8 mouse cellular contexts compared by ENCODE assay signal in genomic region chr5:123974179-123974485, GRCm38 (mm10). TPM values are rescaled to one million over a fixed set of nuclear protein-coding genes. Genes with fewer than 3 reads are reported as not detected.
DNase-seq lines count a peak whose midpoint lies in the region; ATAC-seq and TF ChIP-seq lines count a peak whose summit lies in the region.

No protein-coding gene starts in this region.

- no peak for TF ChIP-seq EP300 in heart, adult 2 months (IDR thresholded peaks at IDR 0.05; ENCODE audit: insufficient read depth, low read depth, low read length)

- intact Hi-C loops in heart, adult 2 months (cut with DNase I) = no loop called here

- TF ChIP-seq CTCF in heart, adult 2 months (IDR thresholded peaks at IDR 0.05) = no peak

- no peak for TF ChIP-seq POLR2A in heart, adult 2 months (IDR thresholded peaks at IDR 0.05; ENCODE audit: insufficient read depth, low read depth, low read length)

- peak; percentile 3 for ATAC-seq in CD4-positive, CD25-positive, alpha-beta regulatory T cell, adult 4 months
- ATAC-seq in forebrain, embryonic 15.5 days (replicated peaks) = no peak
- ATAC-seq in liver, embryonic 12.5 days = no peak
- no peak for ATAC-seq in stomach, embryonic 14.5 days (ENCODE audit: insufficient number of reproducible peaks, insufficient read depth, low FRiP score, low read depth)

- H3K79me2 ChIP-seq in heart, adult 2 months (replicated peaks; ENCODE audit: control insufficient read depth, insufficient read depth, low read length) = no peaks in the 10 kb centered on the region

- no peaks in the 10 kb centered on the region for H3K9me3 ChIP-seq in forebrain, embryonic 15.5 days
- no peaks in the 10 kb centered on the region for H3K9me3 ChIP-seq in liver, embryonic 12.5 days (replicated peaks)
- no peaks in the 10 kb centered on the region for H3K9me3 ChIP-seq in stomach, embryonic 14.5 days (ENCODE audit: control insufficient read depth, low read depth, low read length)

- 3% methylated on average over 14 of the region's 14 CpGs for WGBS in heart, adult 2 months
- 1% methylated on average over 14 of the region's 14 CpGs for WGBS in forebrain, embryonic 15.5 days
- WGBS in liver, embryonic 12.5 days (ENCODE audit: insufficient replicate concordance) = 1% methylated on average over 14 of the region's 14 CpGs
- WGBS in stomach, embryonic 14.5 days = 2% methylated on average over 14 of the region's 14 CpGs

- H3K9ac ChIP-seq in heart, adult 2 months (ENCODE audit: low read depth, low read length) = peak overlapping the region; percentile 79
- peak overlapping the region; percentile 73 for H3K9ac ChIP-seq in forebrain, embryonic 15.5 days (replicated peaks)
- H3K9ac ChIP-seq in liver, embryonic 12.5 days = peak overlapping the region; percentile 77
- peak overlapping the region; percentile 64 for H3K9ac ChIP-seq in stomach, embryonic 14.5 days (replicated peaks; ENCODE audit: low read depth, low read length)

- H3K4me2 ChIP-seq in forebrain, embryonic 15.5 days (replicated peaks) = peak overlapping the region; percentile 87
- peak overlapping the region; percentile 86 for H3K4me2 ChIP-seq in liver, embryonic 12.5 days
- H3K4me2 ChIP-seq in stomach, embryonic 14.5 days (replicated peaks; ENCODE audit: low read depth, low read length) = peak overlapping the region; percentile 86

- H3K4me3 ChIP-seq in heart, adult 2 months = peak overlapping the region; percentile 87
- peak overlapping the region; percentile 77 for H3K4me3 ChIP-seq in forebrain, embryonic 15.5 days
- H3K4me3 ChIP-seq in liver, embryonic 12.5 days = peak overlapping the region; percentile 76
- H3K4me3 ChIP-seq in stomach, embryonic 14.5 days (ENCODE audit: low read depth, low read length) = peak overlapping the region; percentile 65

- DNase-seq in heart, adult 2 months = peak in 1 of 2 experiments; percentile 62
- no peak for DNase-seq in heart, adult 8-10 months (ENCODE audit: low spot score)
- DNase-seq in left cerebral cortex, adult 9 months (ENCODE audit: low spot score in 2 of 2) = no peak
- no peak for DNase-seq in urinary bladder, postnatal 14 days (ENCODE audit: low spot score)

- peak overlapping the region; percentile 88 for H3K27ac ChIP-seq in heart, adult 2 months
- H3K27ac ChIP-seq in forebrain, embryonic 15.5 days (replicated peaks) = no peak overlapping the region
- H3K27ac ChIP-seq in liver, embryonic 12.5 days = peak overlapping the region; percentile 78
- peak overlapping the region; percentile 52; the same call in 1 of the 2 replicates for H3K27ac ChIP-seq in stomach, embryonic 14.5 days (ENCODE audit: low read length)

- no peaks in the 10 kb centered on the region for H3K27me3 ChIP-seq in heart, adult 2 months (ENCODE audit: control insufficient read depth, insufficient read depth, low read length)
- 0 out of 2 replicates have a peak, but pooled peaks cover 7% of the 10 kb centered on the region for H3K27me3 ChIP-seq in forebrain, embryonic 15.5 days
- H3K27me3 ChIP-seq in liver, embryonic 12.5 days (replicated peaks) = peaks cover 56% of the 10 kb centered on the region
- H3K27me3 ChIP-seq in stomach, embryonic 14.5 days (ENCODE audit: control insufficient read depth, insufficient read depth, low read length) = peaks cover 10% of the 10 kb centered on the region; the same call in 1 of the 2 replicates

- H3K36me3 ChIP-seq in heart, adult 2 months (ENCODE audit: control insufficient read depth, insufficient read depth, low read length) = no peaks in the 10 kb centered on the region; the same call in 1 of the 2 replicates
- no peaks in the 10 kb centered on the region for H3K36me3 ChIP-seq in forebrain, embryonic 15.5 days
- no peaks in the 10 kb centered on the region for H3K36me3 ChIP-seq in liver, embryonic 12.5 days
- no peaks in the 10 kb centered on the region for H3K36me3 ChIP-seq in stomach, embryonic 14.5 days (ENCODE audit: control insufficient read depth, insufficient read depth, low read length)

- peaks cover 4% of the 10 kb centered on the region for H3K4me1 ChIP-seq in heart, adult 2 months (ENCODE audit: control insufficient read depth, insufficient read depth, low read length)
- H3K4me1 ChIP-seq in forebrain, embryonic 15.5 days = peaks cover 21% of the 10 kb centered on the region
- peaks cover 44% of the 10 kb centered on the region for H3K4me1 ChIP-seq in liver, embryonic 12.5 days
- H3K4me1 ChIP-seq in stomach, embryonic 14.5 days (ENCODE audit: control insufficient read depth, insufficient read depth, low read length) = peaks cover 3% of the 10 kb centered on the region; the same call in 1 of the 2 replicates

RNA-seq across cellular contexts. Expression of gene Hip1r, which starts 0.7 kb away (rescaled TPM):
- total RNA-seq in heart, adult 2 months (2021) = 10 to 100 TPM; 16.3 to 16.7 TPM
- polyA plus RNA-seq in heart, adult 2 months (2012; rRNA removed) = 7.0 and 7.9 TPM in 2 replicates
- 10 to 100 TPM; 11.5 to 15.5 (median 13.7) TPM for total RNA-seq in heart, adult 8-10 months (2022)
- 10 to 100 TPM; 11.0 to 12.1 TPM for polyA plus RNA-seq in CD4-positive, CD25-positive, alpha-beta regulatory T cell, adult 4 months (2017; shearing (Covaris generic))
- 26.9 and 27.5 TPM in 2 replicates for polyA plus RNA-seq in forebrain, embryonic 15.5 days (2015; fragmentation: Nextera tagmentation; extraction: Ambion mirVana)
- 15.2 and 16.7 TPM in 2 replicates for polyA plus RNA-seq in liver, embryonic 12.5 days (2016; fragmentation: Nextera tagmentation; extraction: Ambion mirVana)
- 14.4 and 16.9 TPM in 2 replicates for polyA plus RNA-seq in stomach, embryonic 14.5 days (2014; fragmentation: Nextera tagmentation; extraction: Ambion mirVana)

RNA-seq across cellular contexts. Expression of gene Ccdc62, which starts 43.7 kb away (rescaled TPM):
- 1 to 10 TPM; 1.9 to 2.5 TPM for total RNA-seq in heart, adult 2 months (2021)
- polyA plus RNA-seq in heart, adult 2 months (2012; rRNA removed) = 2.0 and 3.7 TPM in 2 replicates
- 1 to 10 TPM in 3 of 4 experiments, under 1 TPM in 1; 0.60 to 3.8 (median 2.0) TPM for total RNA-seq in heart, adult 8-10 months (2022)
- polyA plus RNA-seq in CD4-positive, CD25-positive, alpha-beta regulatory T cell, adult 4 months (2017; shearing (Covaris generic)) = 10 to 100 TPM in 1 of 2 experiments, 1 to 10 TPM in 1; 9.6 to 16.0 TPM
- 3.5 and 5.8 TPM in 2 replicates for polyA plus RNA-seq in forebrain, embryonic 15.5 days (2015; fragmentation: Nextera tagmentation; extraction: Ambion mirVana)
- polyA plus RNA-seq in liver, embryonic 12.5 days (2016; fragmentation: Nextera tagmentation; extraction: Ambion mirVana) = 3.4 and 5.0 TPM in 2 replicates
- polyA plus RNA-seq in stomach, embryonic 14.5 days (2014; fragmentation: Nextera tagmentation; extraction: Ambion mirVana) = 9.0 and 9.3 TPM in 2 replicates

RNA-seq across cellular contexts. Expression of gene Gm43518, which starts 46.9 kb away (rescaled TPM):
- total RNA-seq in heart, adult 2 months (2021) = under 1 TPM in 1 of 2 experiments, not detected in 1; 0.47 TPM
- 1.1 TPM in 1 of 2 replicates, not detected in the other for polyA plus RNA-seq in heart, adult 2 months (2012; rRNA removed)
- under 1 TPM in 1 of 4 experiments, not detected in 3; 0.92 TPM for total RNA-seq in heart, adult 8-10 months (2022)
- polyA plus RNA-seq in CD4-positive, CD25-positive, alpha-beta regulatory T cell, adult 4 months (2017; shearing (Covaris generic)) = 1 to 10 TPM; 2.7 to 8.0 TPM
- polyA plus RNA-seq in forebrain, embryonic 15.5 days (2015; fragmentation: Nextera tagmentation; extraction: Ambion mirVana) = 1.8 and 3.7 TPM in 2 replicates
- polyA plus RNA-seq in liver, embryonic 12.5 days (2016; fragmentation: Nextera tagmentation; extraction: Ambion mirVana) = 1.7 and 2.2 TPM in 2 replicates
- polyA plus RNA-seq in stomach, embryonic 14.5 days (2014; fragmentation: Nextera tagmentation; extraction: Ambion mirVana) = 3.7 and 4.0 TPM in 2 replicates

RNA-seq across cellular contexts. Expression of gene Vps37b, which starts 57.9 kb away (rescaled TPM):
- total RNA-seq in heart, adult 2 months (2021) = 10 to 100 TPM; 16.0 to 16.7 TPM
- 22.7 and 29.4 TPM in 2 replicates for polyA plus RNA-seq in heart, adult 2 months (2012; rRNA removed)
- total RNA-seq in heart, adult 8-10 months (2022) = 10 to 100 TPM; 13.7 to 24.0 (median 16.5) TPM
- polyA plus RNA-seq in CD4-positive, CD25-positive, alpha-beta regulatory T cell, adult 4 months (2017; shearing (Covaris generic)) = 10 to 100 TPM; 17.8 to 22.1 TPM
- polyA plus RNA-seq in forebrain, embryonic 15.5 days (2015; fragmentation: Nextera tagmentation; extraction: Ambion mirVana) = 106 and 109 TPM in 2 replicates
- 20.9 and 21.8 TPM in 2 replicates for polyA plus RNA-seq in liver, embryonic 12.5 days (2016; fragmentation: Nextera tagmentation; extraction: Ambion mirVana)
- polyA plus RNA-seq in stomach, embryonic 14.5 days (2014; fragmentation: Nextera tagmentation; extraction: Ambion mirVana) = 29.3 and 31.5 TPM in 2 replicates
